Mouse (Mus musculus) left cerebral cortex, postnatal 4 days (tissue): ENCODE measurements around the gene Slc7a1. TPM values are rescaled to one million over a fixed set of nuclear protein-coding genes. Genes with fewer than 3 reads are reported as not detected.
"Not testable (repeated sequence)": the region's sequence is repeated elsewhere in the genome, so short reads cannot be mapped to it uniquely, and the experiment has no call there.

Experiments
- DNase-seq: peaks from one replicate; pipeline ENCODE4 v3.0.0-alpha.2; 2022
- intact Hi-C: fragments of 180-260 bp; cut with DNase I; formaldehyde crosslinking; loops from one replicate; pipeline ENCODE4 v1.15.1; 2025
- total RNA-seq, 2 experiments: library from RNA; stranded (reverse); gene quantifications; 2 replicates each; pipeline ENCODE4 v1.2.3; 2021

Gene Slc7a1
- total RNA-seq, 2 experiments from 2014 or later = 78.1 to 82.9 TPM

- DNase-seq = peak; percentile 77
- intact Hi-C loops = loop anchor here (5.0 kb wide), 2 partner anchors 120 to 460 kb away; no protein-coding TSS in a partner anchor
Measured at GRCm38 (mm10) chr5:148331926-148332621, 67.6 kb downstream of the Slc7a1 start.

GRCm38 (mm10) chr5:148331229-148331776 is 68.4 kb downstream of the Slc7a1 start:
- intact Hi-C loops = loop anchor here (5.0 kb wide), 2 partner anchors 121 to 461 kb away; no protein-coding TSS in a partner anchor

GRCm38 (mm10) chr5:148328982-148329381 is 70.7 kb downstream of the Slc7a1 start:
- DNase-seq = no peak
- intact Hi-C loops = loop anchor here (10.0 kb wide), 1 partner anchor 216 kb away; no protein-coding TSS in a partner anchor

More at GRCm38 (mm10) chr5:148331229-148331776, 68.4 kb downstream of the Slc7a1 start:
- DNase-seq = no peak

- intact Hi-C loops = loop anchor here (10.0 kb wide), 1 partner anchor 219 kb away; no protein-coding TSS in a partner anchor
- DNase-seq = not testable (repeated sequence)
Measured at GRCm38 (mm10) chr5:148326295-148326694, 73.4 kb downstream of the Slc7a1 start.

- intact Hi-C loops = loop anchor here (10.0 kb wide), 1 partner anchor 219 kb away; no protein-coding TSS in a partner anchor
- DNase-seq = peak; percentile 58
Measured at GRCm38 (mm10) chr5:148325317-148325885, 74.3 kb downstream of the Slc7a1 start.

DNA sequence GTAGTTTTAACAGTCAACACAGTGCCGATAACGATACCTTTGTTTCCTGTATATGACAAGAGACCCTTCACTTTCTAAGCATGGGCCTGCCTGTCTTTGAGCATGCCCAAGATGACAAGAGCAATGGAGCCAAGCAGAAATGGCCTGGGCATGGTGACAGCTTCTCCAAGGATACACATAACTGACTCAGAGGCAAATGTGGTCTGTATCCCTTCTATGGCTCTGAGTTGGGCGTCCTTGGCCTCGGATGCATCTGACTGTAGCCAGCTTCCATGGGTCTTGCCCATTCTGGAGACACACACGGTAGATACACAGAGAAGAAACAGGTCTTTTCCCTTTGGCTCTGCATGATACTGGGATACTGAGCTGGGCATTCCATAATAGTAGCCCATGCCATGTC is 84.8 kb downstream of the Slc7a1 start:
- no peak for DNase-seq
- intact Hi-C loops = no loop called here

DNA sequence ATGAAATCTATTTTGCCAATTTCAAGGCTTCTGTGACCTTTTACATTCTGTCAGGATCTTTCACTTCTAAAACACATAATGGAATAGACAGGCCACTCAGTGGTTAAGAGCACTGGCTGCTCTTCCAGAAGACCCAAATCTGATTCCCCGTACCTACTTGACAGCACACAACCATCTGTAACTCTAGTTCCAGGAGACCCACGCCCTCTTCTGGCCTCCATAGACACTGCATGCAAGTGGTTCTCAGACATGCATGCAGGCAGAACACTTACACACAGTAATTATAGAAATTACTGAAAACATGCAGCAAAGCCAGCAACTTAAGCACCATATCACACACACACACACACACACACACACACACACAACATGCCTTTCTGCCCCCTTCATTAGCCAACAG is 87.3 kb downstream of the Slc7a1 start:
- no peak for DNase-seq
- intact Hi-C loops = no loop called here

- intact Hi-C loops = no loop called here
- no peak for DNase-seq
Measured at GRCm38 (mm10) chr5:148310790-148311189, 88.9 kb downstream of the Slc7a1 start.

- DNase-seq = no peak
- intact Hi-C loops = no loop called here
Measured at GRCm38 (mm10) chr5:148304112-148304511, 95.6 kb downstream of the Slc7a1 start.

- intact Hi-C loops = no loop called here
- DNase-seq = no peak
Measured at GRCm38 (mm10) chr5:148302968-148303367, 96.7 kb downstream of the Slc7a1 start.

DNA sequence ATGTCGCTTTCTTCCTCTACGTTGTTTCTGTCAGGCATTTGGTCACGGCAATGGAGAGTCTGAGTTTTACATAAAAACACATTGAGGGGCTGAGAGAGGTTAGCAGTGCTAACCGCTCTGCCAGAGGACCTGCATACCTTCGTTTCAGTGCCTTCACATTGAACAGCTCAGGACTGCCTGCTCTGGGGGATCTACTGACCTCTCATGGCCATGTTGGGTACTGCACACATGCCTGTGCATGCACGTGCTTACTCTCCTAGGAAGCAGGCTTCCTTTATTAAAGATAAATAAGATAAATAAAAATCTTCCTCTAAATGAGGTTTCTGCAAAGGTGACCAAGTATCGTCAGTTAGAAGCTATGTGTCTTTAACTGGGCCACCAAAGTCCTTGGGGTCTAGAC is 106.4 kb downstream of the Slc7a1 start:
- intact Hi-C loops = no loop called here
- DNase-seq = peak; percentile 46

DNA sequence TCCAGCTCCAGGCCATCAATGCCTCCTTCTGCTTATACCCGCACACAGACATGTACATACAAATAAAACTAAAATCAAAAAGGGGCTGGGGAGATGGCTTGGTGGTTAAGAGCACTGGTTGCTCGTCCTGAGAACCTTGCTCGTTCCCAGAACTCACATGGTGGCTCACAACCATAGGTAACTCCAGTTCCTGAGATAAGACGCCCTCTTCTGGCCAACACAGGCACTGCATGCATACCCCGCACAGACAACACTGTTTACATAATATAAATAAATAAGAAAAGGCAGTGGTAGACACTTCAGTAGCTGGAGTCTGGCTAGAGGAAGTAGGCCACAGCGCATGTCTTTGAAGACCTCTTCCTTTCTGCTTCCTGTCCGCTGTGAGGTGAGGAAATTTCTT is 106.8 kb downstream of the Slc7a1 start:
- no peak for DNase-seq
- intact Hi-C loops = no loop called here

DNA sequence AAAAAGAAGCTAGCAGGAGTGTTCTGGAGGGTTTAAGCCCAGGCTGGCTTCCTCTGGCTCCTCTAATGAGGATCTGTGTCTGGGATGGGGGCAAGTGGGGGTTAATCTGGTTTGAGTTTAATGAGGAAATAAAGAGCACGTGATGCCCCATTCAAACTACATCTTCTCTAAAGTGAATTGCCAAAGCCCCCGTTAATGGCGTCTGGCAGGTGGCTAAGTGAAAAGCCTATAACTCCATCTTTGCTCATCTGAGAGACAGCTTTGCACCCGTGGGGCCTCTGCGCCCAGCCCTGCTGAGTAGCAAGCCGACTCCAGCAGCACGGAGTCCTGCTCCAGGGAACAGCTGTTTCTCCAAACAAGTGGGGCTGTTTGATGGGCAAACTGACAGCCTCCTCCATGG is 109.8 kb downstream of the Slc7a1 start:
- intact Hi-C loops = no loop called here
- DNase-seq = no peak

DNA sequence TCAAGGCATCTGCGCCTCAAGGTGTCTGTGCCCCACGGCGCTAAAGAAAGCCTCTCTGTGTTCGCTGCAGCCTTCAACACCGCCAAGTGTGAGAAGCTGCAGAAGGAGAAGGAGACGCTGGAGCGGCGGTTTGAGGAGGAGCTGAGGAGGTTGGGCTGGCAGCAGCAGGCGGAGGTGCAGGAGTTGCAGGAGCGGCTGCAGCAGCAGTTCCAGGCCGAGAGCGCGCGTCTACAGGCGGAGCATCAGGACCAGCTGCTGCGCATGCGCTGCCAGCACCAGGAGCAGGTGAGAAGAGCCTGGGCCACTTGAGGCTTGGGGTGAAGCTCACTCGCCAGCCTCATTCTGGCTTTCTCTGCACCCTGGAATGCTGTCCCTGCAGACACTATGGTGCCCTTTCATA is 110.9 kb downstream of the Slc7a1 start:
- intact Hi-C loops = no loop called here

DNA sequence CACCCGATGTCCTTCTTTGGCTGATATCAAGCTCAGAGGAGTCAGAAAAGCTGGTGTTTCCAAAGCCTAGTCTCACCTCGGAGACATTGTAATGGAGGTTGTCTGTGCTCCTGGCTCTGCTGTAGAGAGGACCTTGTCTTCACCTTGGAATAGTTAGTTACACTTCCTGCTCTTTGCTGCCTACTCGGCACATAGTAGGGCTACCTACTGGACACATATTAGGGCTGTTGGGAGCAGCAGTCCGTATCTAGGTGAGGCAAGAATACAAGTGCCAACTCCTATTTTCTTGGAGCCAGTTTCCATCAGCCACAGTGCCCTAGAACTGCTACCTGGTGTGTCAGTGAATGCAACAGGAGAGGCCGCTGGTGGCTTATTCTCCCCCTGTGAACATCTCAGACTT is 112.2 kb downstream of the Slc7a1 start:
- intact Hi-C loops = no loop called here
- no peak for DNase-seq

More for the DNA sequence above, 110.9 kb downstream of the Slc7a1 start:
- no peak for DNase-seq

GRCm38 (mm10) chr5:148283584-148283983 is 116.1 kb downstream of the Slc7a1 start:
- intact Hi-C loops = no loop called here
- DNase-seq = no peak

GRCm38 (mm10) chr5:148283177-148283576 is 116.5 kb downstream of the Slc7a1 start:
- intact Hi-C loops = no loop called here
- DNase-seq = no peak

GRCm38 (mm10) chr5:148282631-148283030 is 117.1 kb downstream of the Slc7a1 start:
- no peak for DNase-seq
- intact Hi-C loops = no loop called here

DNA sequence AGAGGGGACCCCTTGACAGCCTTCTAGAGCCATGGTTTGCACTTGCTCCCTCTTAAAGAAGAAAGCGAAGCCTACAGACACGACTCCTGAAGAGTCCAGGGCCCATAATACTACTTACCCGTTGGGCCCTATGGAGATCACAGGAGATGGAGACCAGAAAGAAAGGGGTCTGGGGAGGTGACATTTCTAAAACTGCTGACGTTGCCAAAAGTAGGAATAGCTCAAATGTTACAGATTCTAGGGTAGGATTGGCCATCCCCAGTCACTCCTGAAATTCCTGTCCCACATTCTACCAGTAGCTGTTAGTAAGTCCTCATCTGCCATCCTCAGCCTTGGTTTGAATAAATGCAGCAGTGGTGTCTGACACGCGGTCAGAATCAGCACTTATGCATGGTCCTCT is 117.6 kb downstream of the Slc7a1 start:
- intact Hi-C loops = no loop called here
- no peak for DNase-seq

DNA sequence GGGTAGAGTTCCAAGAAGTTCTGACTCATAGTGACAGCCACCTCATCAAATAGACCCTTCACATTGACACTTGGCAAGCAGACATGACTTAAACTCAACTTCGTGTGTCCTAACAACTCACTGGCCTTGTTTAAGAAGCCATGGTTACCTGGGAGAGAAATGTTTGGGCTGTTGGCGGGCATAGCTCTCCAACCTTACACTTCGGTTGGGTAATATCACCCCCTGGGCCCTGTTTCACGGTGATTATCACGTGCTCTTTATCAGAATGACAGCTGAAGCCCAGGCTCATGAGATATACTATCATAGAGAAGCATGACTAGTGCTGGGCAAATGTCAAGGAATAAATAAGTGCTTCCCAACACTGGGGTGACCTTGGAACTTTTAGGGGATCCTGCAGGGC is 119.4 kb downstream of the Slc7a1 start:
- no peak for DNase-seq
- intact Hi-C loops = no loop called here

DNA sequence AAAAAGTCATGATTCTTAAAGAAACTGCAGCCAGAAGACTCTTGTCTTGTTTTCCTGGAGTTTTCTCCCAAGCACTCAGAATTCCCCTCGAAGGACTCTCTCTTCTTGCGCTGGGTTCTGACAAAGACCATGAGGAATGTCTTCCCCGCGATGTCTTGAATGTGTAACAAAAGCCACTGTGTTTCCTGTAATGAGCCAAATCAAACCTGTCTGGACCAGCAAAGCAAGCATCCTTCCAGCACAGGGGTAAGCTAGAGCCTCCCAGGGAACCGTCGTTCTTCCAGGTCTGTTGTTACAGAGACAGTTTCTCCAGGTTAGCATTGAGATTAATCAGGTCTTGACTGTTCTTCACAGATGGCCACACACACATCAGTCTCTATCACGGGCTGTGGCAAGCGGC is 121.5 kb downstream of the Slc7a1 start:
- intact Hi-C loops = no loop called here
- DNase-seq = no peak
